Mouse (Mus musculus) MEL (cell line): ENCODE measurements at regions not wholly inside any gene's neighbourhood (a gene's known extent, or its start where the extent isn't known, plus 50 kb on each side); places are given as distances from the start of the nearest gene placed in this dataset.

Source experiments
- DNase-seq: peaks from one replicate; pipeline ENCODE4 v3.0.0; 2011; ENCODE audit warnings: low read depth, low spot score
- H3K27ac ChIP-seq: 2 replicates; pipeline ENCODE4 v1.5.1; 2012; ENCODE audit warnings: low read depth, mild to moderate bottlenecking, control low read depth, low read length, moderate library complexity; ENCODE audit not compliant: control insufficient read depth
- H3K27me3 ChIP-seq, 2 experiments: fragments of 150-350 bp in 1 of 2; sonication (generic) in 1 of 2; 2 replicates each; pipeline ENCODE4 v1.6.1; 2012; ENCODE audit warnings: low read length in 2 of 2, mild to moderate bottlenecking in 2 of 2, improper control_type of control experiment in 1 of 2, moderate library complexity in 1 of 2; ENCODE audit not compliant: insufficient read depth in 2 of 2, control insufficient read depth in 1 of 2
- H3K36me3 ChIP-seq, 2 experiments: 2 replicates each; pipeline ENCODE4 v1.6.1; 2012 to 2014; ENCODE audit warnings: low read length in 2 of 2, improper control_type of control experiment in 1 of 2, inconsistent platforms in 1 of 2, mild to moderate bottlenecking in 1 of 2; ENCODE audit not compliant: insufficient read depth in 2 of 2, control insufficient read depth in 1 of 2
- H3K4me1 ChIP-seq, 2 experiments: fragments of 150-350 bp in 1 of 2; sonication (generic) in 1 of 2; 2 replicates each; pipeline ENCODE4 v1.6.1; 2012; ENCODE audit warnings: low read length in 2 of 2, improper control_type of control experiment in 1 of 2, mild to moderate bottlenecking in 1 of 2; ENCODE audit not compliant: insufficient read depth in 2 of 2, control insufficient read depth in 1 of 2
- H3K4me3 ChIP-seq, 2 experiments: fragments of 150-350 bp in 1 of 2; sonication (generic) in 1 of 2; 2 replicates each; pipeline ENCODE4 v1.5.1; 2012; ENCODE audit warnings: low read depth in 2 of 2, low read length in 2 of 2, mild to moderate bottlenecking in 2 of 2, moderate library complexity in 2 of 2, control low read depth in 1 of 2, improper control_type of control experiment in 1 of 2; ENCODE audit not compliant: control insufficient read depth in 1 of 2, insufficient read depth in 1 of 2
- H3K79me2 ChIP-seq: 2 replicates; pipeline ENCODE4 v1.6.1; 2012; ENCODE audit warnings: mild to moderate bottlenecking, low read length, moderate library complexity; ENCODE audit not compliant: control insufficient read depth, poor library complexity, insufficient read depth
- H3K9ac ChIP-seq: 2 replicates; pipeline ENCODE4 v1.6.1; 2012; ENCODE audit warnings: low read depth, mild to moderate bottlenecking, control low read depth, low read length, moderate library complexity; ENCODE audit not compliant: control insufficient read depth, poor library complexity, severe bottlenecking
- H3K9me3 ChIP-seq: fragments of 150-350 bp; sonication (generic); replicated peaks from 2 replicates; pipeline ENCODE4 v1.6.1; 2012; ENCODE audit warnings: mild to moderate bottlenecking, low read length, improper control_type of control experiment, moderate library complexity; ENCODE audit not compliant: insufficient read depth
- BHLHE40 ChIP-seq: IDR thresholded peaks from 2 replicates; pipeline ENCODE4 v1.6.1; 2012; ENCODE audit warnings: low read depth, mild to moderate bottlenecking, inconsistent platforms, low read length, improper control_type of control experiment, borderline replicate concordance
- CHD1 ChIP-seq: IDR thresholded peaks from 2 replicates; pipeline ENCODE4 v1.6.1; 2012; ENCODE audit warnings: low read depth, mild to moderate bottlenecking, inconsistent platforms, low read length, improper control_type of control experiment
- ELF1 ChIP-seq: IDR thresholded peaks from 2 replicates; pipeline ENCODE4 v1.6.1; 2014; ENCODE audit warnings: low read depth, mild to moderate bottlenecking, inconsistent platforms, low read length, improper control_type of control experiment, moderate library complexity
- EP300 ChIP-seq, 2 experiments: IDR thresholded peaks; 2 replicates each; pipeline ENCODE4 v1.6.1; 2011; ENCODE audit warnings: improper control_type of control experiment in 2 of 2, low read length in 2 of 2, low read depth in 1 of 2, mild to moderate bottlenecking in 1 of 2
- ETS1 ChIP-seq: IDR thresholded peaks from 2 replicates; pipeline ENCODE4 v1.6.1; 2012; ENCODE audit warnings: low read depth, mild to moderate bottlenecking, inconsistent platforms, low read length, improper control_type of control experiment, moderate library complexity
- HCFC1 ChIP-seq: IDR thresholded peaks from 2 replicates; pipeline ENCODE4 v1.6.1; 2012; ENCODE audit warnings: low read depth, mild to moderate bottlenecking, inconsistent platforms, low read length, improper control_type of control experiment, moderate library complexity
- JUND ChIP-seq: IDR thresholded peaks from 2 replicates; pipeline ENCODE4 v1.6.1; 2011; ENCODE audit warnings: low read depth, mild to moderate bottlenecking, improper control_type of control experiment, low read length
- KAT2A ChIP-seq: conservative IDR thresholded peaks from 2 replicates; pipeline ENCODE4 v1.6.1; 2012; ENCODE audit warnings: low read depth, low read length, improper control_type of control experiment, inconsistent platforms
- MAFK ChIP-seq: IDR thresholded peaks from 2 replicates; pipeline ENCODE4 v1.6.1; 2011; ENCODE audit warnings: low read depth, mild to moderate bottlenecking, low read length, improper control_type of control experiment, borderline replicate concordance
- MAX ChIP-seq: IDR thresholded peaks from 2 replicates; pipeline ENCODE4 v1.6.1; 2011; ENCODE audit warnings: low read length, improper control_type of control experiment
- MEF2A ChIP-seq: IDR thresholded peaks from 2 replicates; pipeline ENCODE4 v1.6.1; 2014; ENCODE audit warnings: low read depth, mild to moderate bottlenecking, inconsistent platforms, low read length, improper control_type of control experiment; ENCODE audit not compliant: poor library complexity, insufficient replicate concordance, severe bottlenecking; ENCODE audit errors: extremely low read depth
- MXI1 ChIP-seq: IDR thresholded peaks from 2 replicates; pipeline ENCODE4 v1.6.1; 2011; ENCODE audit warnings: mild to moderate bottlenecking, low read depth, low read length, improper control_type of control experiment
- MYB ChIP-seq: IDR thresholded peaks from 2 replicates; pipeline ENCODE4 v1.6.1; 2011; ENCODE audit warnings: mild to moderate bottlenecking, low read depth, low read length, improper control_type of control experiment
- NRF1 ChIP-seq: IDR thresholded peaks from 2 replicates; pipeline ENCODE4 v1.6.1; 2014; ENCODE audit warnings: low read depth, mild to moderate bottlenecking, inconsistent platforms, low read length, improper control_type of control experiment, moderate library complexity; ENCODE audit not compliant: poor library complexity, insufficient read depth, severe bottlenecking
- RAD21 ChIP-seq: IDR thresholded peaks from 2 replicates; pipeline ENCODE4 v1.6.1; 2011; ENCODE audit warnings: mild to moderate bottlenecking, low read depth, low read length, improper control_type of control experiment
- RCOR1 ChIP-seq: IDR thresholded peaks from 2 replicates; pipeline ENCODE4 v1.6.1; 2012; ENCODE audit warnings: low read depth, mild to moderate bottlenecking, inconsistent platforms, low read length, improper control_type of control experiment
- SMC3 ChIP-seq: IDR thresholded peaks from 2 replicates; pipeline ENCODE4 v1.6.1; 2011; ENCODE audit warnings: low read depth, low read length, improper control_type of control experiment
- TCF12 ChIP-seq: IDR thresholded peaks from 2 replicates; pipeline ENCODE4 v1.6.1; 2014; ENCODE audit warnings: low read depth, mild to moderate bottlenecking, inconsistent platforms, low read length, improper control_type of control experiment, moderate library complexity
- UBTF ChIP-seq: IDR thresholded peaks from 2 replicates; pipeline ENCODE4 v1.6.1; 2012; ENCODE audit warnings: low read depth, mild to moderate bottlenecking, inconsistent platforms, low read length, improper control_type of control experiment, moderate library complexity, borderline replicate concordance; ENCODE audit not compliant: insufficient read depth
- USF1 ChIP-seq: IDR thresholded peaks from 2 replicates; pipeline ENCODE4 v1.6.1; 2014; ENCODE audit warnings: low read depth, mild to moderate bottlenecking, inconsistent platforms, low read length, improper control_type of control experiment, moderate library complexity
- USF2 ChIP-seq, 2 experiments: IDR thresholded peaks; 2 replicates each; pipeline ENCODE4 v1.6.1; 2011 to 2012; ENCODE audit warnings: improper control_type of control experiment in 2 of 2, low read length in 2 of 2, borderline replicate concordance in 1 of 2, inconsistent platforms in 1 of 2, low read depth in 1 of 2, mild to moderate bottlenecking in 1 of 2; ENCODE audit not compliant: insufficient read depth in 1 of 2
- ZC3H11A ChIP-seq: IDR thresholded peaks from 2 replicates; pipeline ENCODE4 v1.6.1; 2012; ENCODE audit warnings: low read depth, mild to moderate bottlenecking, inconsistent platforms, low read length, improper control_type of control experiment
- ZKSCAN1 ChIP-seq: IDR thresholded peaks from 2 replicates; pipeline ENCODE4 v1.6.1; 2012; ENCODE audit warnings: low read depth, mild to moderate bottlenecking, inconsistent platforms, low read length, improper control_type of control experiment, moderate library complexity
- ZNF384 ChIP-seq: IDR thresholded peaks from 2 replicates; pipeline ENCODE4 v1.6.1; 2012; ENCODE audit warnings: low read depth, mild to moderate bottlenecking, inconsistent platforms, low read length, improper control_type of control experiment

DNA sequence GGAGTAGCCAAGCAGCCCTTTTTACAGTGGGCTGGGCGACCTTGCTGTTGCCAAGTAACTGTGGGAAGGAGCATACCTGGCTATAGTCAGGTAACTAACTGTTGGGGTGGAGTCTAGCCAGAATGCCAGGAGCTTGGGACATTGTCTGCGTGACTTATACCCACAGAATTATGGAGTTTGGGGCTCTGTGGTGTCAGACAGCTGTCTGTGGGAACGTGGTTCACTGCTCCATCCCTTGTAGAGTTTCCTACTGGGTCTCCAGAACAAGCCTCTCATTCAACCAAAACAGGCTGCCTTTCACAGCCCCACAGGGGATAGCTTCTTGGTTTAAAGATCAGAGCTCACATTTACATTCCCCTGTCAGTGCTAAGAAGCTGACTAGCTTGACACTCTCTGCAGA, 134.5 kb upstream of the Igbp1b start:
- Histone ChIP-seq H3K36me3 (no peaks in the 10 kb centered on the region), H3K4me3 (no peak overlapping the region), H3K79me2 (no peaks in the 10 kb centered on the region), H3K4me1 (no peaks in the 10 kb centered on the region), H3K27me3 (no peaks in the 10 kb centered on the region), H3K27ac (no peak overlapping the region), H3K9ac (no peak overlapping the region), H3K9me3 (no peaks in the 10 kb centered on the region)
- no peak for DNase-seq
- TF ChIP-seq MEF2A, result no peak
- TF ChIP-seq ETS1, result no peak
- no peak for TF ChIP-seq KAT2A
- TF ChIP-seq JUND, result no peak
- no peak for TF ChIP-seq RAD21
- no peak for TF ChIP-seq ZKSCAN1
- no peak for TF ChIP-seq USF1
- no peak for TF ChIP-seq ELF1
- no peak for TF ChIP-seq RCOR1
- TF ChIP-seq ZNF384, result no peak
- no peak for TF ChIP-seq EP300 (IDR thresholded peaks at IDR 0.05; ENCODE audit: low read depth in 1 of 2, low read length in 2 of 2)
- TF ChIP-seq USF2 (IDR thresholded peaks at IDR 0.05; ENCODE audit: borderline replicate concordance in 1 of 2, insufficient read depth in 1 of 2, low read depth in 1 of 2, low read length in 2 of 2), result no peak
- no peak for TF ChIP-seq UBTF
- TF ChIP-seq CHD1, result no peak
- no peak for TF ChIP-seq NRF1
- TF ChIP-seq BHLHE40, result no peak
- TF ChIP-seq MAFK, result no peak
- TF ChIP-seq SMC3, result no peak
- TF ChIP-seq MXI1, result no peak

- H3K9ac ChIP-seq, result no peak overlapping the region
- no peaks in the 10 kb centered on the region for H3K4me1 ChIP-seq
- H3K9me3 ChIP-seq, result no peaks in the 10 kb centered on the region
- H3K4me3 ChIP-seq, result no peak overlapping the region
- H3K27ac ChIP-seq, result no peak overlapping the region
- no peaks in the 10 kb centered on the region for H3K36me3 ChIP-seq
- TF ChIP-seq TCF12, result no peak
- TF ChIP-seq MAX, result no peak
- no peak for TF ChIP-seq MYB
- TF ChIP-seq HCFC1, result no peak
- TF ChIP-seq RAD21, result no peak
- TF ChIP-seq ZC3H11A, result no peak
- TF ChIP-seq ETS1, result no peak
- TF ChIP-seq USF2 (IDR thresholded peaks at IDR 0.05; ENCODE audit: borderline replicate concordance in 1 of 2, insufficient read depth in 1 of 2, low read depth in 1 of 2, low read length in 2 of 2), result no peak
- TF ChIP-seq RCOR1, result no peak
- H3K27me3 ChIP-seq, result no peaks in the 10 kb centered on the region
- no peaks in the 10 kb centered on the region for H3K79me2 ChIP-seq
- DNase-seq, result no peak
These were observed 124.6 kb upstream of the Igbp1b start for GRCm38 (mm10) chr6:138782907-138783306.
